Mouse (Mus musculus) liver, embryonic 16.5 days (tissue): ENCODE measurements around the gene Bud13. TPM values are rescaled to one million over a fixed set of nuclear protein-coding genes. Genes with fewer than 3 reads are reported as not detected.

ENCODE experiments used
- ATAC-seq: fragments of 200-750 bp; cut with Nextera tagmentation; 2 replicates; pipeline ENCODE4 v1.8.0; 2017; ENCODE audit warnings: low read depth, mild to moderate bottlenecking, moderate number of reproducible peaks, moderate library complexity
- H3K27ac ChIP-seq: fragments of 300-500 bp; sonication (generic); 2 replicates; pipeline ENCODE4 v1.5.1; 2014; ENCODE audit warnings: mild to moderate bottlenecking, low read length
- H3K27me3 ChIP-seq: fragments of 300-500 bp; sonication (generic); 2 replicates; pipeline ENCODE4 v1.6.1; 2014; ENCODE audit warnings: low read depth, low read length, mixed read lengths; ENCODE audit not compliant: control insufficient read depth, insufficient read depth
- H3K36me3 ChIP-seq: fragments of 300-500 bp; sonication (generic); 2 replicates; pipeline ENCODE4 v1.6.1; 2014; ENCODE audit warnings: mild to moderate bottlenecking; ENCODE audit not compliant: control insufficient read depth, insufficient read depth
- H3K4me1 ChIP-seq: fragments of 300-500 bp; sonication (generic); 2 replicates; pipeline ENCODE4 v1.6.1; 2014; ENCODE audit warnings: low read depth, low read length, mixed read lengths; ENCODE audit not compliant: control insufficient read depth
- H3K4me2 ChIP-seq: fragments of 300-500 bp; sonication (generic); 2 replicates; pipeline ENCODE4 v1.6.1; 2014; ENCODE audit warnings: low read depth, low read length, mixed read lengths
- H3K4me3 ChIP-seq: fragments of 300-500 bp; sonication (generic); 2 replicates; pipeline ENCODE4 v1.5.1; 2014; ENCODE audit warnings: low read depth, mild to moderate bottlenecking, low read length
- H3K9ac ChIP-seq: fragments of 300-500 bp; sonication (generic); 2 replicates; pipeline ENCODE4 v1.6.1; 2014; ENCODE audit warnings: low read depth, low read length
- H3K9me3 ChIP-seq: fragments of 300-500 bp; sonication (generic); replicated peaks from 2 replicates; pipeline ENCODE4 v1.6.1; 2016; ENCODE audit warnings: low read length; ENCODE audit not compliant: control insufficient read depth
- WGBS: fragments of 180-500 bp; shearing (Covaris S2); extraction: QIAGEN DNeasy Blood & Tissue Kit; methylation state at CpG from one replicate; pipeline ENCODE4 v1.1.7; 2014; ENCODE audit not compliant: insufficient replicate concordance; 5-methylcytosine and 5-hydroxymethylcytosine counted together
- polyA plus RNA-seq: library from polyadenylated mRNA; unstranded; fragments of >200 nt; fragmentation: Nextera tagmentation; extraction: Ambion mirVana; gene quantifications from 2 replicates; pipeline ENCODE4 v1.2.1, GENCODE M21; 2015

The Bud13 gene
- polyA plus RNA-seq, 1 experiment from 2014 or later: 6.7 TPM

DNA sequence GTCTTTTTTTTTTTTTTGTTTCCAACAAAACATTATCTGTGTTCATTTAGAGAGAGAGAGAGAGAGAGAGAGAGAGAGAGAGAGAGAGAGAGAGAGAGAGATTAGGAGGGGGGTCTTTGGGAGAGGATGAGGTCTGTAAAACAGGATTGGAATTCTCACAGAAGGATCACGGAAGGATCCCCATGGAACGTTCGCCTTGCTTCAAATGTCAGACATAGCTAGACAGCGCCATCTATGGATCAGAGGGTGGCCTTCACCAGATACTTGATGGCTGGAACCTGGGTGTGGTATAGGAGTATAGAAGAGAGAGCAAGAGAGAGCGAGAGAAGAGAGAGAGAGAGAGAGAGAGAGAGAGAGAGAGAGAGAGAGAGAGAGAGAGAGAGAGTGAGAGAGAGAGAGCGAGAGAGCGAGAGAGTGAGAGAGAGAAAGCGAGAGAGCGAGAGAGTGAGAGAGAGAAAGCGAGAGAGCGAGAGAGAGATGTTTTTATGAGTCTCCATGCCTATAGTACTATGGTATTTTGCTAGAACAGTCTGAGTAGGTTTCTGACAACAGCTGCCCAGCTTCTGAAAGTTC is 36.0 kb upstream of the Bud13 start:
- 27% methylated on average over 11 of the region's 11 CpGs for WGBS
- Histone ChIP-seq H3K4me2 (no peak overlapping the region), H3K9me3 (no peaks in the 10 kb centered on the region), H3K27ac (no peak overlapping the region), H3K36me3 (no peaks in the 10 kb centered on the region), H3K4me3 (no peak overlapping the region), H3K9ac (no peak overlapping the region), H3K27me3 (no peaks in the 10 kb centered on the region), H3K4me1 (no peaks in the 10 kb centered on the region)
- no peak; the same call in 1 of the 2 replicates for ATAC-seq

DNA sequence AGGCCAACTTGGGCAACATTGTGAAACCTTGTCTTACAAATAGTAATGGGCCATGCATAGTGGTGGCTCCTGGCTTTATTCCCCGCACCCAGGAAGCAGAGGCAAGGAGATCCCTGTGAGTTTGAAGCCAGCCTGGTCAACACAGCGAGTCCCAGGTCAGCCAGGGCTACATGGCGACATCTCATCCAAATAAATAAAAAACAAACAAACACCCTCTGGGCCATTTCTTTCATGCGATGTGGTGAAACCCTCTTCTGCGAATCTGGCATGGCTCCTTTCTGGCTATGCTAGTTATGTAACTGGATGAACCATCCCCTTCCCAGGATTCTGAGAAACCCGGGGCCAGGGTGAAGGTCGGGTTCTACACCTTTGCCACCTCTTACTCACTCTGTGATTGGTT is 26.6 kb upstream of the Bud13 start:
- Histone ChIP-seq H3K9ac (no peak overlapping the region), H3K4me3 (no peak overlapping the region), H3K4me2 (no peak overlapping the region), H3K9me3 (no peaks in the 10 kb centered on the region), H3K27ac (no peak overlapping the region), H3K27me3 (no peaks in the 10 kb centered on the region), H3K36me3 (no peaks in the 10 kb centered on the region), H3K4me1 (peaks cover 4% of the 10 kb centered on the region; the same call in 1 of the 2 replicates)
- ATAC-seq: no peak
- 67% methylated on average over 7 of the region's 7 CpGs for WGBS

DNA sequence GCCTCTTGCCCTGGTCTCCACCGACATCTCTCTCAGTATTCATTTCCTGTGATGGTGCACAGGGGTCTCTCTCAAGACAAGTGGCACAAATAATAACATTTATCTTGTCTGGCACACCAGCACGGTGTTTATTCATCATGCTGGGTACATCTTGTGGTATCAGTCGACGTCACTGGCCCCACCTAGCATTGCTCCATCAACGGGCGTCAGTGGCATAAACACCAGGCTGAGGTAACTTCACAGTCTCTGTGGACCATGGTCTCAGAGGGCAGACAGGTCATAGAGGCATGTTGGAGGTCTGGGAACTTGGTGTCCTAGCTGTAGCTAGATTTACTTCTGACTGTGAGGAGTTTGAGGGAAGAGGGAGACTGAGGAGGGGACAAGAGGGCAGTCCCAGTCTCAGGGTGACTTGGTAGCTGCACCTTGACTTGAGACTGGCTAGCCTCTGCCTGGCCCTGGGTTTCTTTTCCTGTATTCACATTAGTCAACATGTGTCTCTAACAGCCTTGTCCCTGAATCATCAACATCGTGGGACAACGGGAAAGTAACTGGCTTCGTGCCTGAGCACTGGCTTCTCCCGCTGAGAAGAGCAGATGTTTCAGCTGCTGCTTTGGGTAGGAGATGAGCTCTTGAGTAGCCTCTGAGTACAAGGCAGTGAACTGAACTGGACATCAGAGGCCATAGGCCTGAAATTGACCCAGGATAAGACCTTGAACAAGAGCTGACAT is 26.0 kb upstream of the Bud13 start:
- ATAC-seq: no peak
- H3K4me3 ChIP-seq: no peak overlapping the region
- H3K4me2 ChIP-seq: no peak overlapping the region
- no peaks in the 10 kb centered on the region for H3K27me3 ChIP-seq
- no peaks in the 10 kb centered on the region for H3K36me3 ChIP-seq
- H3K4me1 ChIP-seq: peaks cover 4% of the 10 kb centered on the region; the same call in 1 of the 2 replicates
- H3K27ac ChIP-seq: no peak overlapping the region
- 57% methylated on average over 10 of the region's 10 CpGs for WGBS
- no peak overlapping the region for H3K9ac ChIP-seq
- no peaks in the 10 kb centered on the region for H3K9me3 ChIP-seq

DNA sequence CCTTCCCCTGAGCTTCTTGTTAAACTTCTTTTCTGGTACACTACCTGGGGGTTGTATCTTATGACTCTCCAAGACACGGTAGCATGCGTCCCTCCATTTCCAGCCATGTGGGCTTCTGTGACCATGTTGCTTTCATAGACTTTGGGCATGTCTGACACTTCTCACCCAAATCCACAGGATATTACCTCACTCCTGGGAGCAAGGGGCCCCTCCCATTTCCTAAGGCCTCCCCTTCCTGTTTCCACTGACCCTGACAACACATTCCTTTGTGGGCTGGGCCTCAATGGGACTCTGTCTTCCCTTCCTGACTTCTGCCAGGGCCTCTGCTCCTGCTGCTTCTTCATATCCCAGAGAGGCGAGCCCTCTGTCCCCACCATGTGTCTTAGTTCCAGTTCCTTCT is 25.3 kb upstream of the Bud13 start:
- Histone ChIP-seq H3K36me3 (no peaks in the 10 kb centered on the region), H3K27me3 (no peaks in the 10 kb centered on the region), H3K4me3 (no peak overlapping the region), H3K9ac (no peak overlapping the region), H3K27ac (no peak overlapping the region), H3K9me3 (no peaks in the 10 kb centered on the region), H3K4me2 (no peak overlapping the region), H3K4me1 (peaks cover 4% of the 10 kb centered on the region; the same call in 1 of the 2 replicates)
- 0 out of 2 replicates have a peak, but pooled peaks have one; percentile 21 for ATAC-seq
- 60% methylated on average over 3 of the region's 3 CpGs for WGBS

DNA sequence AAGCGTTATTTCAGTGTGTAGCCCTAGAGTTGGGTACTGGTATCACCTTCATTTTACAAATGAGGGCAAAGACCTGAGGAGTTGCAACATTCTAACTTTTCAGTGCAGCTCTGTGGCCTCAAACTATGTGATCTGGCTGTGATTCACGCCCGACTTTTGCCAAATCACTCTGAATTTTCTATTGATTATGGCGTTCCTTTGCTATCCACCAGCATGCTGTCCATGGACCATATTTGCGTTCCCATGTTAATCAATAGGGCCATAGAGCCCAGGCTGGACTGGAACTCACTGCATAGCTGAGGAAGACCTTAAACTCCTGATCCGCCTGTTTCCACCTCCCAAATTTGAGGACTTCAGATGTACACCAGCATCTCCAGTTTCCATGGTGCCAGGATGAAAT is 23.7 kb upstream of the Bud13 start:
- H3K9ac ChIP-seq: no peak overlapping the region
- WGBS: 74% methylated on average over 6 of the region's 6 CpGs
- H3K36me3 ChIP-seq: no peaks in the 10 kb centered on the region
- peaks cover 4% of the 10 kb centered on the region; the same call in 1 of the 2 replicates for H3K4me1 ChIP-seq
- H3K27ac ChIP-seq: no peak overlapping the region
- H3K4me3 ChIP-seq: no peak overlapping the region
- no peak for ATAC-seq
- no peak overlapping the region for H3K4me2 ChIP-seq
- H3K9me3 ChIP-seq: no peaks in the 10 kb centered on the region
- H3K27me3 ChIP-seq: no peaks in the 10 kb centered on the region

DNA sequence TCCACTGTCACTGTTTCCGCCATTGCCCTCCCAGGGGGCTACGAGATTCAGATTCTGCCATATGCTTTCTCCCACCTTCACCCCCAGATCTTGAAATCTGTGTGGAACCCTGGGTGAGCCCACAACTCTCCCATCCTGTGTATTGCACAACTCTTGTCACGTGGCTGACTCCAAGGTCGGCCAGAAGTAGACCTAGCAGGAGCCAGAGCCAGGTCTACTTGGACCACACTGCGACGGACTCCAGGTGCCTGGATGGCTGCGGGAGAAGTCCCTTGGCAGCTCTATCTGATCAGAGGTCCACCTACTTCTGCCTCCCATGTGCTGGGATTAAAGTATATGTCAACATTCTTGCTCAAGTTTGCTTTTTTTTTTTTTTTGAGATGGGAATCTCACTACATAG is 21.7 kb upstream of the Bud13 start:
- Histone ChIP-seq H3K4me2 (no peak overlapping the region), H3K4me3 (no peak overlapping the region), H3K27ac (no peak overlapping the region), H3K27me3 (no peaks in the 10 kb centered on the region), H3K9ac (no peak overlapping the region), H3K9me3 (no peaks in the 10 kb centered on the region), H3K36me3 (no peaks in the 10 kb centered on the region), H3K4me1 (peaks cover 4% of the 10 kb centered on the region; the same call in 1 of the 2 replicates)
- no peak for ATAC-seq
- 60% methylated on average over 7 of the region's 7 CpGs for WGBS

DNA sequence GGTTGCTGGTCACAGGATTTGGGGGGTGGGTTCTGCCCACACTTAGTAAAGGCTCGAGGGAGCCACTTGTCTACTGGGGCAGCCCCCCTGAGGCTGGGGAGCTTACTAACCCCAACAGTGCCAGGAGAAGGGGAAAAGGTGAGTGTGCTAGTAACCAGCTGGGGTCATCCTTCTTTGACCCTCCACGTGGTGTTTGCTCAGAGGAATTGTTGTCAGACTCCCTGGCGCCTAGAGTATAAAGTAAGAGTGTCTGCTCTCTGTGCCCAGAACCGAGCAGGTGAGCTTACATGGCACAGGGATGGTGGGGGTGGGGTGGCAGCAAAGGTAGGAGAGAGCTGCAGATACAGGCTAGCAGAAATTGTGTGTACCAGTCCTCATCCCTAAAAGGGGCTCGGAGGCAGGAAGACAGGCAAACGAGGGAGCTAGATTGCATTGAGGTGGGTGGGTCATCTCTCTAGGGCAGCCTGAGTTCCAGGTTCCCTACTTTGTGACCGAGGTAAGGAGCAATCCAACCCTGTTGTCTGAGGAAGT is 14.4 kb upstream of the Bud13 start, which contains the start of gene Apoa5:
Apoa5 (plus strand) TSS at position 291 of the 531 bp plus-strand sequence.
- Histone ChIP-seq H3K4me3 (no peak within 1 kb of the TSS), H3K36me3 (no peaks in the 10 kb centered on the region), H3K27me3 (no peaks in the 10 kb centered on the region), H3K4me1 (peaks cover 7% of the 10 kb centered on the region), H3K9me3 (no peaks in the 10 kb centered on the region), H3K9ac (no peak within 1 kb of the TSS), H3K4me2 (no peak within 1 kb of the TSS), H3K27ac (no peak within 1 kb of the TSS)
- no peak for ATAC-seq
- WGBS: 33% methylated on average over 7 of the region's 7 CpGs

DNA sequence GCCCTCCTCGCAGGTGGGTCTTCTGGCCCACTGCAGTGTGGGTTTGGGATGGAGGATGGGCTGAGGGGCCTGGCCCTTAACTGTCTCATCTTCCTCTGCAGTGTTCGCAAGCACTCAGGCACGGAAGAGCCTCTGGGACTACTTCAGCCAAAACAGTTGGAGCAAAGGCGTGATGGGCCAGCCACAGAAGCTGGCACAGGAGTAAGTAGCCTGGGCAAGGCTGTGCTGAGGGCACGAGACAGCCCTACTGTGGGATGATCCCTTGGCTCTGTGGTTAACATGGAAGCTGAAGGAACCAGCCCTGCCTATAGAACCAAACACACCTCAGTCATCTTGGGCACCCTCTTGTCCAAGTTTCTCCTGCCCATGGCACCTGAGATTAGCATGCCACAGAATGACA is 13.7 kb upstream of the Bud13 start:
- Histone ChIP-seq H3K27me3 (no peaks in the 10 kb centered on the region), H3K4me2 (no peak overlapping the region), H3K4me3 (no peak overlapping the region), H3K4me1 (peaks cover 13% of the 10 kb centered on the region), H3K9ac (no peak overlapping the region), H3K9me3 (no peaks in the 10 kb centered on the region), H3K27ac (no peak overlapping the region), H3K36me3 (no peaks in the 10 kb centered on the region)
- 69% methylated on average over 5 of the region's 5 CpGs for WGBS
- no peak for ATAC-seq

DNA sequence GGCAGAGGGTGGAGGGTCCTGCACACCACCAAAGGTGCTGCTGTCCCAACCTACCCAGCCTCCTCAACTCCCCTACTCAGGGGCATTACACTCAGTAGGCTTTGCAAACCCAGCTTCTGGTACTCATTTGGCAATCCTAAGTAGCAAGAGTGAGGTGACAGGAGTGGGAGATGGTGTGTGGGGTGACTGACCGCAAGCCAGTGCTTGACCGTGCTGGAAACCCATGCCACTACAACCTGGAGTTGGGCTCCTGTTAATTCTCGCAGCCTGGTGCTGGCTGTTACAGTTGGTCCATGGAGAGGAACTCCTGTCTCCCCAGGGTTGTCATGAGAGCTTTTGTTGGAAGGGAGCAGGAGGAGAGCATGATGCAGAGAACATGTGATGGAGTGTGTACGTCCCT is 12.0 kb upstream of the Bud13 start:
- Histone ChIP-seq H3K27me3 (no peaks in the 10 kb centered on the region), H3K9me3 (no peaks in the 10 kb centered on the region), H3K27ac (no peak overlapping the region), H3K4me2 (no peak overlapping the region), H3K9ac (no peak overlapping the region), H3K4me1 (peaks cover 18% of the 10 kb centered on the region), H3K36me3 (peaks cover 7% of the 10 kb centered on the region; the same call in 1 of the 2 replicates), H3K4me3 (no peak overlapping the region)
- ATAC-seq: no peak
- 84% methylated on average over 4 of the region's 4 CpGs for WGBS
